Mouse (Mus musculus): ENCODE results near the gene B3gnt3. TPM values are rescaled to one million over a fixed set of nuclear protein-coding genes. Genes with fewer than 3 reads are reported as not detected.
"Not testable (repeated sequence)": the region's sequence is repeated elsewhere in the genome, so short reads cannot be mapped to it uniquely, and the experiment has no call there.

Gene B3gnt3
- polyA plus RNA-seq, 1 experiment = 0.86 TPM

DNA sequence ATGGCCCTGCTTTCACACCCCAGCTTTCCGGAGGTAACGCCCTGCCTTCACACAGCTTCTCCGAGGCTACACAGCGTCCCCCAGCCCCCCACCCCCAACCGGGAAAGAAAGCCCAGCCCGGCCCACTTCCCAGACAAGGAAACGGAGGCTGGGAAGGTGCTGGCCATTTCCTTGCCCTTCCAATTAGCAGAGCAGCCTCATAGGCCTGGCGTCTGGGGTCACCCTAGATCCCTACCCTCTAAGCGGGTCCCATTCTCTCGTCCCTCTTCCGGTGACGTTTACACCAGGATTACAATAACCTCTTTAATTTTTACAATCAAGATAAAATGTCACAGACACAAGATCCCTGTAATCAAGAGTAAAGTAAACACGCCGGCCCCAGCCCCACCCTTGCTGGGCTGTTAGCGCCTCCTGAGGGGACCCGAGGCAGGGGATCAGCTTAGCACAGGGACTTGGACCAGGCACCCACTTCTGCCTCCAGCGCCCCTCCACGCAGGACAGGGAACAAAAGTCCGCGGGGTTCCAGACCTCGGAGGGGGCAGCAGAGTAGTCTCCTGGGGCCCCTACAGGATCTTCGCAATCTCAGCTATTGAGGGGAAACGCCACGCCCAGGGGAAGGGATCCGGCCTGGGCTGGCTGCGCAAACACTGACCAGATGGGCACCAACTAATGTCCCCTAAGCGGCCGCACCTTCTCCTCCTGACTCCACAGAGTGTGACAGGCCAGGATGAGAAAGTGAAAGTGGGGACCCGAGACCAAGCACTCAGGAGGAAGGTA lies 908 bp downstream of the B3gnt3 start:
- TF ChIP-seq CTCF (IDR thresholded peaks at IDR 0.05; ENCODE audit: extremely low read depth, insufficient read depth, low read length) (no peak), POLR2A (IDR thresholded peaks at IDR 0.05; ENCODE audit: extremely low read depth, insufficient read depth, low read length) (no peak)
- no peak overlapping the region for H3K27ac ChIP-seq (ENCODE audit: insufficient read depth, low read length)
- no peaks in the 10 kb centered on the region for H3K4me1 ChIP-seq (ENCODE audit: control insufficient read depth, insufficient read depth, low read length)
- H3K4me3 ChIP-seq (ENCODE audit: insufficient read depth, low read length) = no peak overlapping the region; the same call in 1 of the 2 replicates

DNA sequence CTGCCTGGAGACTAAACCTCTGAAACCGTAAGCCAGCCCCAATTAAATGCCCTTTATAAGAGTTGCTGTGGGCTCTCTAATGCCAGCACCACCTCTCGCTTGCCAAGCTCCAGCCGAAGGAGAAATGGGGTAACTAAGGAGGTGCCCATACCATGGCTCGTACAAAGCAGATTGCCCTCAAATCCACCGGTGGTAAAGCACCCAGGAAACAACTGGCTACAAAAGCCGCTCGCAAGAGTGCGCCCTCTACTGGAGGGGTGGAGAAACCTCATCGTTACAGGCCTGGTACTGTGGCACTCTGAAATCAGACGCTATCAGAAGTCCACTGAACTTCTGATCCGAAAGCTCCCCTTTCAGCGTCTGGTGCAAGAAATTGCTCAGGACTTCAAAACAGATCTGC lies 6.1 kb downstream of the B3gnt3 start:
- not testable (repeated sequence) for H3K4me1 ChIP-seq (ENCODE audit: control insufficient read depth, insufficient read depth, low read length); H3K27ac ChIP-seq (ENCODE audit: insufficient read depth, low read length); H3K4me3 ChIP-seq (ENCODE audit: insufficient read depth, low read length)

DNA sequence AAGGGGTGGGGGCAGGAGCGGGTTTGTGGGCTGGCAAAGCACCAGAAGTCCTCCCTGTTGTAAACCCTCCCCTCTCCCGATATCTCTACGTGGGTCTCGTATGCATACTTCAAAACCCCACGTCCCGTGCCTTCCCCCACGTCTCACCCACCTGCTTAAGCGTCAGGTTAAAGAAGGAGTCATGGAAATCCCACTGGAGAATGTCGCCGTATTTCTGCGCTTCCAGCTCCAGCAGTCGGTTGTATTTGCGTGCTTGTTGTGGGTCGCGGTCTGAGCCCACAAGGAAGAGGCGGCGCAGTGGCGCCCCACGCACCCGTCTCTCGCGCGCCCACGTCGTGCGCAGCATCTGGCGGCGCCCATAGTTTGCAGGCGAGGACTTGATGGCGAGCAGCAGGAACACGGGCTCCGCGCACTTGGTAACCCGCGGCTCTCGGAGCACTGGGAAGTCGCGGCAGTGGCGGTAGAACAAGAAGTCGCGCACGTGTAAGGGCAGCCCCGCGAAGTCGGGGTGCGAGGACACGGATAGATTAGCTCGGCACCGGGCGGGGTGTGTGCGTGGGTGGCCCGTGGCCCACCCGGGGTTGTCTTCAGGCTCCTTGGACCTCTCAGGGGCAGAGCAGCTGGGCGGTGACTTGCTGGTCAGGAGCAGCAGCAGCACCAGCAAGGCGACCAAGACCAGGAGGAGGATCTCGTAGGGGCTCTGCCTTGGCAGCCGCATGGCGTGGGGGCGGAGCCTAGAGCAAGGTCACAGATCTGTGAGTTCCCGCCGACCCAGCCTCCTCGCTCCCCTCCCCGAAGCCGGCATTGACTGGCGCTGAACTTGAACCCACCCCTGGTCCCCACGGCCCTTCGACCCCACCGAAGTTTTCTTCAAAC lies 8.2 kb downstream of the B3gnt3 start:
- TF ChIP-seq POLR2A (IDR thresholded peaks at IDR 0.05; ENCODE audit: extremely low read depth, insufficient read depth, low read length) = no peak
- no peak for TF ChIP-seq CTCF (IDR thresholded peaks at IDR 0.05; ENCODE audit: extremely low read depth, insufficient read depth, low read length)
- no peaks in the 10 kb centered on the region for H3K4me1 ChIP-seq (ENCODE audit: control insufficient read depth, insufficient read depth, low read length)
- no peak overlapping the region for H3K27ac ChIP-seq (ENCODE audit: insufficient read depth, low read length)
- H3K4me3 ChIP-seq (ENCODE audit: insufficient read depth, low read length) = peak overlapping the region; percentile 24; the same call in 1 of the 2 replicates

DNA sequence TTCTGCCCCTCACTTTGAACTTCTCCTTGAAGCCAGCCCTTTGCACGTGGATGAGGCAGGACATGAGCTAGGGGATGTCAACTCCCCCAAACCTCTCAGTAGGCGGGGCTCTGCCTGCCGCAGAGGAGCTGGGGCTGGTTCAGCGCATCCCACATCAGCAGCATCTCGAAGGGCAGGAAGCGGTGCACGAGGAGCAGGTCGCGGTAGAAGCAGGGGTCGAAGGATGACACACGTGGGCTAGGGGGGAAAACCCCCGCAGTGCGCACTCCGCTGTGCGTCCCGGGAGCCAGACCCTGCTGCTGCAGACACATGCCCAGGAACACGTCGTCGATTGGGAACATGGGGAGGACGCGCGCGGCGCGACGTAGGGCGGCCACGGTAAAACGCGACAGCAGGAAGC lies 9.1 kb downstream of the B3gnt3 start:
- no peaks in the 10 kb centered on the region for H3K4me1 ChIP-seq (ENCODE audit: control insufficient read depth, insufficient read depth, low read length)
- no peak overlapping the region for H3K27ac ChIP-seq (ENCODE audit: insufficient read depth, low read length)
- peak overlapping the region; percentile 24; the same call in 1 of the 2 replicates for H3K4me3 ChIP-seq (ENCODE audit: insufficient read depth, low read length)
- TF ChIP-seq CTCF (IDR thresholded peaks at IDR 0.05; ENCODE audit: extremely low read depth, insufficient read depth, low read length) = no peak
- no peak for TF ChIP-seq POLR2A (IDR thresholded peaks at IDR 0.05; ENCODE audit: extremely low read depth, insufficient read depth, low read length)

GRCm38 (mm10) chr8:71689028-71689427 lies 12.6 kb downstream of the B3gnt3 start, which contains the start of gene Insl3:
Gene Insl3, plus strand, starts transcription at chr8:71689214.
- TF ChIP-seq POLR2A (IDR thresholded peaks at IDR 0.05; ENCODE audit: extremely low read depth, insufficient read depth, low read length) = no peak
- TF ChIP-seq CTCF (IDR thresholded peaks at IDR 0.05; ENCODE audit: extremely low read depth, insufficient read depth, low read length) = no peak
- no peaks in the 10 kb centered on the region; the same call in 1 of the 2 replicates for H3K4me1 ChIP-seq (ENCODE audit: control insufficient read depth, insufficient read depth, low read length)
- no peak within 1 kb of the TSS for H3K27ac ChIP-seq (ENCODE audit: insufficient read depth, low read length)
- no peak within 1 kb of the TSS for H3K4me3 ChIP-seq (ENCODE audit: insufficient read depth, low read length)

GRCm38 (mm10) chr8:71687616-71688015 lies 14.0 kb downstream of the B3gnt3 start:
- TF ChIP-seq CTCF (IDR thresholded peaks at IDR 0.05; ENCODE audit: extremely low read depth, insufficient read depth, low read length) (no peak), POLR2A (IDR thresholded peaks at IDR 0.05; ENCODE audit: extremely low read depth, insufficient read depth, low read length) (no peak)
- Histone ChIP-seq H3K4me3 (ENCODE audit: insufficient read depth, low read length) (no peak overlapping the region), H3K4me1 (ENCODE audit: control insufficient read depth, insufficient read depth, low read length) (no peaks in the 10 kb centered on the region; the same call in 1 of the 2 replicates), H3K27ac (ENCODE audit: insufficient read depth, low read length) (no peak overlapping the region)

DNA sequence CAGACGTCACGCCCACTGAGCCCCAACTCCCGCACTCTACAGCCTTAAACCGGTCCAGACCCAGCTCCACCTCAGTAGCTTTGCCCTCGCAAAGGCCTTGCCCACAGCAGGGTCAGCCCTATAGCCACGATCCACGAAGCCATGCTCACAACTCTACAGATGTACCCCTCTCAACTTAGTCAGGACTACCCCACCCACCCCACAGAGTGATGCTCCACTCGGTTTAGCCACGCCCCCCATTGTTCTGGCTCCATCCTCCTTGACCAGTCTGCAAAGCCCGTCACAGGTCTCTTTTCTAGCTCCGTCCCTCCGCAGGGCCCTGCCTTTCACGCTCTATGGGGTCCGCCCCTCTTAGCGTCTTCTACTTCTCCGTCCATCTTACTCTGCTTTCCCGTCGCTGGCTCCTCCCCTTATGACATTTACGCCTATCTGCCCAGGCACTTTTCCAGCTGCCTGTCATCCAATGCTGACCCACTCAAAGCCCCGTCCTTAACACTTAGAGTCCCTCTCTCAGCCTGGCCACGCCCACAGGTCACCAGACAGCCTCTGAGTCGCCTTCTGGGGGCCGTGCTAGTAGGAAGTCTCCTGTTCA lies 15.3 kb downstream of the B3gnt3 start:
- no peak for TF ChIP-seq CTCF (IDR thresholded peaks at IDR 0.05; ENCODE audit: extremely low read depth, insufficient read depth, low read length)
- TF ChIP-seq POLR2A (IDR thresholded peaks at IDR 0.05; ENCODE audit: extremely low read depth, insufficient read depth, low read length) = no peak
- no peaks in the 10 kb centered on the region; the same call in 1 of the 2 replicates for H3K4me1 ChIP-seq (ENCODE audit: control insufficient read depth, insufficient read depth, low read length)
- H3K4me3 ChIP-seq (ENCODE audit: insufficient read depth, low read length) = peak overlapping the region; percentile 18; the same call in 1 of the 2 replicates
- H3K27ac ChIP-seq (ENCODE audit: insufficient read depth, low read length) = no peak overlapping the region

- peak overlapping the region; percentile 18 for H3K4me3 ChIP-seq (ENCODE audit: insufficient read depth, low read length)
- H3K4me1 ChIP-seq (ENCODE audit: control insufficient read depth, insufficient read depth, low read length) = no peaks in the 10 kb centered on the region; the same call in 1 of the 2 replicates
- no peak for TF ChIP-seq POLR2A (IDR thresholded peaks at IDR 0.05; ENCODE audit: extremely low read depth, insufficient read depth, low read length)
- TF ChIP-seq CTCF (IDR thresholded peaks at IDR 0.05; ENCODE audit: extremely low read depth, insufficient read depth, low read length) = peak; percentile 43
- no peak overlapping the region for H3K27ac ChIP-seq (ENCODE audit: insufficient read depth, low read length)
These were observed 16.0 kb downstream of the B3gnt3 start for GRCm38 (mm10) chr8:71685573-71685972.

DNA sequence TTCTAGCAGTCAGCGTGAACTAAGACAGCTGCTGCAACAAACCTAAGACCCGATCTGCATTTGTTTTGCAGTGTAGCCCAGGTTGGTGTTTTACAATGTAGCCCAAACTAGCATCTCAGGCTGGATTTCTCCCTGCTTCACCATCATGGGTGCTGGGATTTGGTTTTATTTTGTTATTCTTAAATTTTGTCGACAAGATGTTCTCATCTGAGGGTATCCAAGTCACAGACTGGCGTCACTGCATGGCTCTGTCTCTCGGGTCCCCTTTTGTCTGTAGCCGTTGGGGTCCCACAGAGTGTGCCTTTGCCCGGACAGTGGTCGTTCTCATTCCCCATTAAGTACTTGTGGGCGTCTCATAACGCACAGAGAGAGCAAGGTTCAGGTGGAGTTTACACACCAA lies 16.9 kb downstream of the B3gnt3 start:
- Histone ChIP-seq H3K27ac (ENCODE audit: insufficient read depth, low read length) (no peak overlapping the region), H3K4me1 (ENCODE audit: control insufficient read depth, insufficient read depth, low read length) (no peaks in the 10 kb centered on the region; the same call in 1 of the 2 replicates), H3K4me3 (ENCODE audit: insufficient read depth, low read length) (no peak overlapping the region)
- no peak for TF ChIP-seq CTCF (IDR thresholded peaks at IDR 0.05; ENCODE audit: extremely low read depth, insufficient read depth, low read length)
- no peak for TF ChIP-seq POLR2A (IDR thresholded peaks at IDR 0.05; ENCODE audit: extremely low read depth, insufficient read depth, low read length)

Data from cortical plate, adult 2 months (tissue).